Mouse (Mus musculus): Measurements from ENCODE around the gene Rnf31.

The Rnf31 gene

GRCm38 (mm10) chr14:55649884-55650283 lies 58.4 kb downstream of the Rnf31 start, which contains the start of gene Tssk4:
Tssk4 (plus strand) TSS chr14:55650184.
- DNase-seq (ENCODE audit: low spot score in 2 of 2): no peak

- no peak for DNase-seq (ENCODE audit: low spot score in 2 of 2)
These were observed 60.0 kb downstream of the Rnf31 start for GRCm38 (mm10) chr14:55651528-55651927.

All from spleen, postnatal 36 days (tissue).